Mouse (Mus musculus) midbrain, postnatal 0 days (tissue): ENCODE data around the gene Trp53tg5. TPM values are rescaled to one million over a fixed set of nuclear protein-coding genes. Genes with fewer than 3 reads are reported as not detected.
A peak's percentile ranks its signal among the peaks of the same experiment; 100 is the strongest.

Experiments used
- ATAC-seq: fragments of 200-750 bp; cut with Nextera tagmentation; 2 replicates; pipeline ENCODE4 v1.8.0; 2017; ENCODE audit warnings: moderate number of reproducible peaks, mild to moderate bottlenecking, moderate TSS enrichment, moderate library complexity; ENCODE audit not compliant: low FRiP score
- DNase-seq: peaks from one replicate; pipeline ENCODE4 v3.0.0-alpha.2; 2015; ENCODE audit warnings: low spot score
- H3K27ac ChIP-seq: fragments of 300-500 bp; sonication (generic); 2 replicates; pipeline ENCODE4 v1.5.1; 2014; ENCODE audit warnings: low read depth, mild to moderate bottlenecking, low read length, mixed read lengths
- H3K27me3 ChIP-seq: fragments of 300-500 bp; sonication (generic); 2 replicates; pipeline ENCODE4 v1.6.1; 2014; ENCODE audit warnings: low read length, control low read depth, mixed read lengths; ENCODE audit not compliant: insufficient read depth
- H3K36me3 ChIP-seq: fragments of 300-500 bp; sonication (generic); 2 replicates; pipeline ENCODE4 v1.6.1; 2014; ENCODE audit warnings: low read length, control low read depth, mixed read lengths; ENCODE audit not compliant: insufficient read depth
- H3K4me1 ChIP-seq: fragments of 300-500 bp; sonication (generic); 2 replicates; pipeline ENCODE4 v1.6.1; 2014; ENCODE audit warnings: mild to moderate bottlenecking, control low read depth, antibody characterized with exemption, low read length, mixed read lengths; ENCODE audit not compliant: insufficient read depth
- H3K4me2 ChIP-seq: fragments of 300-500 bp; sonication (generic); 2 replicates; pipeline ENCODE4 v1.6.1; 2014; ENCODE audit warnings: low read depth, mild to moderate bottlenecking, low read length, mixed read lengths; ENCODE audit not compliant: poor library complexity, severe bottlenecking
- H3K4me3 ChIP-seq: fragments of 300-500 bp; sonication (generic); 2 replicates; pipeline ENCODE4 v1.5.1; 2014; ENCODE audit warnings: low read depth, mild to moderate bottlenecking, low read length, moderate library complexity
- H3K9ac ChIP-seq: fragments of 300-500 bp; sonication (generic); replicated peaks from 2 replicates; pipeline ENCODE4 v1.6.1; 2014; ENCODE audit warnings: mild to moderate bottlenecking, low read length, moderate library complexity, mixed read lengths; ENCODE audit not compliant: poor library complexity, severe bottlenecking
- H3K9me3 ChIP-seq: fragments of 300-500 bp; sonication (generic); 2 replicates; pipeline ENCODE4 v1.6.1; 2016; ENCODE audit warnings: low read length, control low read depth
- CTCF ChIP-seq: IDR thresholded peaks from 2 replicates; pipeline ENCODE4 v1.5.1; 2016; ENCODE audit warnings: antibody characterized with exemption, mild to moderate bottlenecking
- WGBS: fragments of 180-500 bp; shearing (Covaris S2); extraction: QIAGEN DNeasy Blood & Tissue Kit; methylation state at CpG from one replicate; pipeline ENCODE4 v1.1.7; 2014; 5-methylcytosine and 5-hydroxymethylcytosine counted together
- polyA plus RNA-seq: library from polyadenylated mRNA; unstranded; fragments of >200 nt; fragmentation: Nextera tagmentation; extraction: Ambion mirVana; gene quantifications from 2 replicates; pipeline ENCODE4 v1.2.1, GENCODE M21; 2015
- total RNA-seq: library from RNA; depleted of rRNA; stranded (reverse); fragments of >200 nt; gene quantifications from 2 replicates; pipeline ENCODE4 v1.2.3, GENCODE M21; 2014

The Trp53tg5 gene
- total and polyA plus RNA-seq, 2 experiments from 2014 or later: not detected

GRCm38 (mm10) chr2:164487115-164487527, 13.6 kb upstream of the Trp53tg5 start:
- peak overlapping the region; percentile 78 for H3K9ac ChIP-seq
- peak overlapping the region; percentile 99 for H3K4me2 ChIP-seq
- WGBS: 16% methylated on average over 11 of the region's 11 CpGs
- H3K4me3 ChIP-seq: peak overlapping the region; percentile 89
- no peaks in the 10 kb centered on the region for H3K4me1 ChIP-seq
- peaks cover 15% of the 10 kb centered on the region for H3K36me3 ChIP-seq
- H3K9me3 ChIP-seq: no peaks in the 10 kb centered on the region
- DNase-seq (no peak), ATAC-seq (no peak)
- no peak overlapping the region; the same call in 1 of the 2 replicates for H3K27ac ChIP-seq
- no peaks in the 10 kb centered on the region for H3K27me3 ChIP-seq
- TF ChIP-seq CTCF: no peak

GRCm38 (mm10) chr2:164486258-164487114, 13.0 kb upstream of the Trp53tg5 start:
- Histone ChIP-seq H3K4me1 (no peaks in the 10 kb centered on the region), H3K9me3 (no peaks in the 10 kb centered on the region), H3K27ac (peak overlapping the region; percentile 59; the same call in 1 of the 2 replicates), H3K9ac (peak overlapping the region; percentile 78), H3K36me3 (peaks cover 15% of the 10 kb centered on the region), H3K27me3 (no peaks in the 10 kb centered on the region), H3K4me3 (peak overlapping the region; percentile 89), H3K4me2 (peak overlapping the region; percentile 99)
- ATAC-seq (peak; percentile 78), DNase-seq (peak; percentile 71)
- under 1% methylated on average over 60 of the region's 90 CpGs for WGBS
- TF ChIP-seq CTCF: no peak

- Histone ChIP-seq H3K27me3 (no peaks in the 10 kb centered on the region), H3K9ac (peak within 1 kb of the TSS; percentile 78), H3K4me1 (no peaks in the 10 kb centered on the region), H3K4me2 (peak within 1 kb of the TSS; percentile 99), H3K4me3 (peak within 1 kb of the TSS; percentile 89), H3K9me3 (no peaks in the 10 kb centered on the region), H3K27ac (peak within 1 kb of the TSS; percentile 59; the same call in 1 of the 2 replicates), H3K36me3 (peaks cover 12% of the 10 kb centered on the region)
- 1% methylated on average over 26 of the region's 26 CpGs for WGBS
- ATAC-seq (peak; percentile 41; the same call in 1 of the 2 replicates), DNase-seq (peak; percentile 20)
- no peak for TF ChIP-seq CTCF
Measured at GRCm38 (mm10) chr2:164485681-164486257, 12.2 kb upstream of the Trp53tg5 start, which contains the start of gene Dbndd2. Gene Dbndd2, plus strand, starts transcription at chr2:164486106.

GRCm38 (mm10) chr2:164470254-164470653, 3.3 kb downstream of the Trp53tg5 start:
- Histone ChIP-seq H3K4me3 (no peak overlapping the region), H3K9ac (no peak overlapping the region), H3K27ac (no peak overlapping the region), H3K4me2 (no peak overlapping the region), H3K9me3 (no peaks in the 10 kb centered on the region), H3K36me3 (peaks cover 49% of the 10 kb centered on the region), H3K4me1 (no peaks in the 10 kb centered on the region), H3K27me3 (no peaks in the 10 kb centered on the region)
- 28% methylated on average over 10 of the region's 10 CpGs for WGBS
- ATAC-seq: no peak
- peak; percentile 71 for TF ChIP-seq CTCF
- peak; percentile 51 for DNase-seq

- Histone ChIP-seq H3K4me2 (no peak overlapping the region), H3K4me3 (no peak overlapping the region), H3K36me3 (peaks cover 56% of the 10 kb centered on the region), H3K27me3 (no peaks in the 10 kb centered on the region), H3K27ac (no peak overlapping the region), H3K9ac (no peak overlapping the region), H3K4me1 (0 out of 2 replicates have a peak, but pooled peaks cover 3% of the 10 kb centered on the region), H3K9me3 (no peaks in the 10 kb centered on the region)
- DNase-seq (no peak), ATAC-seq (no peak)
- TF ChIP-seq CTCF: no peak
- WGBS: 81% methylated on average over 5 of the region's 5 CpGs
Measured at GRCm38 (mm10) chr2:164466787-164467186, 6.7 kb downstream of the Trp53tg5 start.

GRCm38 (mm10) chr2:164465161-164465560, 8.4 kb downstream of the Trp53tg5 start:
- no peak for TF ChIP-seq CTCF
- Histone ChIP-seq H3K36me3 (peaks cover 49% of the 10 kb centered on the region), H3K27me3 (no peaks in the 10 kb centered on the region), H3K27ac (no peak overlapping the region), H3K9me3 (no peaks in the 10 kb centered on the region), H3K9ac (no peak overlapping the region), H3K4me2 (no peak overlapping the region), H3K4me1 (0 out of 2 replicates have a peak, but pooled peaks cover 3% of the 10 kb centered on the region), H3K4me3 (no peak overlapping the region)
- ATAC-seq (no peak), DNase-seq (no peak)
